Mouse (Mus musculus) bone marrow, adult 2 months (tissue): ENCODE measurements at regions not wholly inside any gene's neighbourhood (a gene's known extent, or its start where the extent isn't known, plus 50 kb on each side); places are given as distances from the start of the nearest gene placed in this dataset.
"Not testable (repeated sequence)": the region's sequence is repeated elsewhere in the genome, so short reads cannot be mapped to it uniquely, and the experiment has no call there.

Experiments used
- H3K27ac ChIP-seq: fragments of 200-500 bp; 2 replicates; pipeline ENCODE4 v1.5.1; 2012; ENCODE audit warnings: low read depth, mild to moderate bottlenecking, control low read depth, inconsistent platforms, low read length; ENCODE audit not compliant: control insufficient read depth, poor library complexity, insufficient read depth
- H3K4me1 ChIP-seq: fragments of 200-500 bp; 2 replicates; pipeline ENCODE4 v1.6.1; 2011; ENCODE audit warnings: low read length; ENCODE audit not compliant: control insufficient read depth, insufficient read depth
- H3K4me3 ChIP-seq: fragments of 200-500 bp; replicated peaks from 2 replicates; pipeline ENCODE3; 2011; ENCODE audit warnings: mild to moderate bottlenecking, low read depth, low read length, control low read depth; ENCODE audit not compliant: control insufficient read depth
- CTCF ChIP-seq: fragments of 200-500 bp; IDR thresholded peaks from 2 replicates; pipeline ENCODE4 v1.5.1; 2011; ENCODE audit warnings: low read length, control low read depth; ENCODE audit not compliant: control insufficient read depth, insufficient read depth
- POLR2A ChIP-seq: fragments of 200-500 bp; IDR thresholded peaks from 2 replicates; pipeline ENCODE4 v1.6.1; 2011; ENCODE audit warnings: low read depth, mild to moderate bottlenecking, control low read depth, low read length, borderline replicate concordance; ENCODE audit not compliant: control insufficient read depth
- WGBS: fragments of 180-500 bp; shearing (Covaris S2); methylation state at CpG from one replicate; pipeline ENCODE4 v1.1.7; 2018; 5-methylcytosine and 5-hydroxymethylcytosine counted together

DNA sequence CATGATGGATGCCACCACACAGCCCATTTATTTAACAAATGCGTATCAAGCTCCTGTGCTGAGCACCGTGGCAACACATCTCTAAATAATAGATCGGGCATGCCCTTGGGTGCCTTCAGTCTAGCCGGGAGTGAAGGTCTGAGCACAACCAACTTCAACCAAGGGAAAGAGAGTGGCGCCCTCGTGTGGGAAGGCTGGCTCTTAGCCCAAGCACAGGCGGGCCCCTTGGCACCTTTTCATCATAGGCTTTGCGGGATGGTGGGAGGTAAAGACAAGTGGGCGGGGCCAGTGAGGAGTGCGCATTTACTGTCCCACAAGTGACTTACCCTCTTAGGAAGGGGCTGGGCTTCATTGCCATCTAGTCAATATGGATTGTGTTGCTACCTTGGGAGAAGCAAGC, 231.6 kb upstream of the Lrfn2 start:
- 32% methylated on average over 10 of the region's 10 CpGs for WGBS
- no peak overlapping the region for H3K27ac ChIP-seq
- H3K4me3 ChIP-seq, result no peak overlapping the region
- H3K4me1 ChIP-seq, result no peaks in the 10 kb centered on the region
- TF ChIP-seq CTCF (no peak), POLR2A (no peak)

DNA sequence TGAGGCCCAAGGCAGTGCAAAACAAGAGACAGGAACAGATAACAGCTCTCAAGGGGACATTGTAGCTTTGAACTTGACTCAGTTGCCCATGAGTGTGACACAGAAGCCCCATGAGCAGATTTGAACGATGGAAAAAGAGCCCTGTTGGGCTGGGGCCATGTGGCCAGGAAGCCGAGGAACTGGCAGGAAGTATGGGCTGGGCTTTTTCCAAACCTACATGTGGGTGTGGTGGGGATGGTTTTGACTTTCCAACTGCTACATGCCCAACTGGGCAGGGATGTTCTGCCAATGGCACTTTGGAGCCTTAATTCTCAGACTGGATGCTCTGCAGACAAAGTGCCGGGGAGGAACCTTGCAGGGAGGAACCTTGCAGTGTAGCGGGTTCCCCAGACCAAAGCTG, 211.7 kb upstream of the Lrfn2 start:
- TF ChIP-seq POLR2A (no peak), CTCF (no peak)
- no peaks in the 10 kb centered on the region for H3K4me1 ChIP-seq
- H3K27ac ChIP-seq, result no peak overlapping the region
- H3K4me3 ChIP-seq, result no peak overlapping the region
- 50% methylated on average over 4 of the region's 4 CpGs for WGBS

DNA sequence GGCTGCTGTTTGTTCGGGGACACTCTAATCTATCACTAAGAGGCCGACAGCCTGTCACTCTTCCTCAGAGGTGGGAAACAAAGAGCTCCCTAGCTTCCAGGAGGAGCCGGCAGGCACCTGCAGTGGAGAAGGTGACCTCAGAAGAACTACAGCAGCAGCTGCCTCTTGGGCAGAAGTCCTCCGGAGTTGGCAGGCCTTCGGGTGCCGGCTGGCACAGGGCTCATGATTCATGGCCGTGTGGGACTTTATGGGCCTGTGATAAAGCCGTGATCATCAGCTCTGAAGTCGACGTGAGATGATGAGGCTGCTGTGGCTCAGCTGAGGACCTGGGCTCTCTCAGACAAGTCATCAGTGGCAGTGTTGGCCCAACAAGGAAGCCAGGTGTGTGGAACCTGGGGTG, 208.9 kb upstream of the Lrfn2 start:
- no peaks in the 10 kb centered on the region for H3K4me1 ChIP-seq
- H3K27ac ChIP-seq, result no peak overlapping the region
- H3K4me3 ChIP-seq, result no peak overlapping the region
- no peak for TF ChIP-seq POLR2A
- no peak for TF ChIP-seq CTCF
- 75% methylated on average over 10 of the region's 10 CpGs for WGBS

DNA sequence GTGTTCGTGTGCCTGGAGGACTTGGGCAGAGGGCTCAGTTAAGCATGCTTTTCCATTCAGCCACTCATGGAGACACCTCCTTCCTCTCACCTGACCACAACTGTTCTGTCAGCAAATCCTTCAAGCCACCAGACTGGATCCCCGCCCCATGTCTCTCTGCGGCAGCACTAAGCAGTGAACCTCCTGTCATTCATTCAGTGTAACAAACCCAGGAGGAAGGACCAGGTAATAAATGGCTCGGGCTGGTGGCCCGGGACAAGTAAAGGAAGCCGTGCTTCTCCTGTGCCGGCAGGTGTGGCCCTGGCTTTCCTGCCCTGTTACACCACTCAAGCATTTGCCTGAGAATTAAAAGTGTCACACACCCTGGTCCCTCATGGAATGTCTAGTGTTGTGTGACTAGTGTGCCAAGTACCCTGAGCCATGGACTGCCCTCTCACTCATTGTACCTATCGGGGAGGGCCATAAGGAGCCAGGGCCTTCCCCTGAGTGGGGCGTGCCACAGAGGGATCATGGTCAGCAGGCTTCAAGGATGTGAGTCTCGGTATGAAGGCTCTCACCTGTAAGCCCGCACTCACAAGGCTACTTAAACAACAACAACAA, 207.6 kb upstream of the Lrfn2 start:
- WGBS, result 70% methylated on average over 11 of the region's 11 CpGs
- no peak overlapping the region for H3K4me3 ChIP-seq

DNA sequence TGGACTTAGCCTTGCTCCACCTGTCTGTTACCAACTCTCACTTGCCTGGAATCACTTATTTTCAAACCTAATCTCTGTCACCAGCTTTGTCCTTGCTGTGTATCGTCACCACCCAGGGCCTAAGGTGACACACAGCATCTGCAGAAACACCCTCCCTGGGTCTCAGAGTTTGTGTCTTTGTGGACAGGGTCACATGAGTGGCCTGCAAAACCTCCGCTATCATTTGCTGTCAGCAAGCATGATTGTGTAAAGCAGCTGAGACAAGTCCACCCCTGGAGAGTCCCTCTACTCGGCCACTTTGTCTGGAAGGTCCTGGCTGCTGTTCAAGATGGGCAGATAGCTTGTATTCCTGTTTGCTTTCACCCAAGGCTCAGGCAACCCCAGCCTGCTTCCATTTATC, 205.7 kb upstream of the Lrfn2 start:
- no peak overlapping the region for H3K4me3 ChIP-seq
- 65% methylated on average over 3 of the region's 3 CpGs for WGBS
- TF ChIP-seq POLR2A (no peak), CTCF (no peak)
- no peak overlapping the region for H3K27ac ChIP-seq
- no peaks in the 10 kb centered on the region for H3K4me1 ChIP-seq

More for the DNA sequence above, 207.6 kb upstream of the Lrfn2 start:
- Histone ChIP-seq H3K27ac (no peak overlapping the region), H3K4me1 (no peaks in the 10 kb centered on the region)
- TF ChIP-seq POLR2A (no peak), CTCF (no peak)

DNA sequence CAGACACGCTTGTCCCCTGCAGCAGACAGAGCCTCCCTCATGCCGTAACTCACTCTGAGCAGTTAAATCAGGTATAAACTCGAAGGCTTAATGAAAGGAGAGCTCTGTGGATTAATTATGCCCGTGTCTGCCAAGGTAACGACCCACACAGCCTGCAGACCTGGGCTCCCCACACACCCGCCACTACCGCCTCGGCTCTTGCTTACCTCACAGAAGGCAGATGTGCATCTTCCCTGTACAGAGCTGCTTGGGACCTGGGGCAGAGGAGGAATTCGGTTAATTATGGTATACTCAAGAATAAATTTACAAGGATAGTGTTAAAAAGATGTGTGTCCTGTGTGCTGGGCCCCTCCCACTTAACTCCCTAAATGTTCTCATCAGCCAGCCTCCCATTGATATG, 198.4 kb upstream of the Lrfn2 start:
- Histone ChIP-seq H3K4me3 (no peak overlapping the region), H3K27ac (no peak overlapping the region), H3K4me1 (no peaks in the 10 kb centered on the region)
- 69% methylated on average over 9 of the region's 9 CpGs for WGBS
- TF ChIP-seq CTCF (no peak), POLR2A (no peak)

DNA sequence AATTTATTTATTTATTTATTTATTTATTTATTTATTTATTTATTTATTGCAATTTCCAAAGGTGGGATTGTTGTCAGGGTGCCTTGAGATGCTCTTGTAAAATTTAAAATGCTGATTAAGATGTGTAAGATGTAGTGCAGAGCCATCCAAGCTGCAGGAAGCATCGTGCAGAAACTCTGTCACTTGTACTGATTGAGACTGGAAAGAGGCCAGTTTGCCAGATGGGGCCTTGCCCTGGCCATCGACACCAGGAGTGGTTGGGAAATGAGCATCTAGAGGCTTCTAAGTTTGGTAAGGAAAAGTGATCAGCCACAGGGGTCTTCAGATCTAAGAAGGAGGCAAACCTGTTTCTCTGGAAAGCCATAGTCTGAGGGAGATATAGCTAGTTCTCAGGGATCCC, 195.0 kb upstream of the Lrfn2 start:
- not testable (repeated sequence) for H3K4me1 ChIP-seq, H3K4me3 ChIP-seq, H3K27ac ChIP-seq
- 72% methylated on average over 2 of the region's 2 CpGs for WGBS

DNA sequence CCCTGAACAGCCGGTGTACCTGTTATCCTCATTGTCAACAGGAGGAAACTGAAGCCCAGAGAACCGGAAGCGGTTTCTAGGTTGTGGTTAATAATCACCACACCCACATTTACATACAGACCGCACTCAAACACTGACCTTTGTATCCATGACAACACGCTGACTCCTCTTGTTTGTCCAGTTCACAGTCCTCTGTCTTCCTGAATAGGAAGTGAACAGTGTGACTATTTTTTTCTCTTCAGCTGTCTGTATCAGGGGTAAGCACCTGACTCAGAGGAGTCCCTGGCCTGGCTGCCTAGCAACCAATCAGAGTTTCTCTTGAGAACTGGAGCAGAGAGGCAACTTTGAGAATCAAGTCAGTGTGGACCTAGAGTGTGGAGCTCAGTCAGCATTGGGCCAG, 193.5 kb upstream of the Lrfn2 start:
- 20% methylated on average over 5 of the region's 5 CpGs for WGBS
- H3K27ac ChIP-seq, result no peak overlapping the region
- TF ChIP-seq CTCF (no peak), POLR2A (no peak)
- no peak overlapping the region for H3K4me3 ChIP-seq
- no peaks in the 10 kb centered on the region; the same call in 1 of the 2 replicates for H3K4me1 ChIP-seq

DNA sequence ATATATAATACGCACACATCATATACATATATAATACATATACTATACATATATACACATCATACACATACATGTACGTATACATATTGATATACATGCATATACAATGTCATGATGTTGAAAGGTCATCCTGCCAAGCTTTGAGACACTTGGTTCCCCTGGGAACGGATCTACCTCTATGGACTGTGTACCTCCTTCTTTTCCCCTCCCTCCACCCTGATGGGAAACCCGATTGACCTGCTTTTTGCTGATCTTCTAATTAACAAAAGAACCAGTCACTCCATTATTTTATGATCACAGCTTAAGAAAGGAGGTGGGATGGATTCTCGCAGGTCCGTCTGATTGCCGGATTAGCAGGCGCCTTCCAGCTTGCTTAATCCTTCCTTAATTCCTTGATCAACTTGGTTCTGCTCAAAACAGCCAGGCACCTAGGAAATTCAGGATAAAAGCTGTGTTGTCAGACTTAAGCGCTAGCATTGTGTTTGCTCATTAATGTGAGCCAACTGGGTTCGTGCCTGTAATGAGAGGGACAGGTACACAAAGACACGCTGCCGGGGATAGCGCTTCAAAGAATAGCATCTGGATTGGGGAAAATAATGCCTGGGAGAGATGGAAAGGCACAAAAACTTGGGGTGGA, 189.3 kb upstream of the Lrfn2 start:
- WGBS, result 89% methylated on average over 13 of the region's 13 CpGs
- TF ChIP-seq POLR2A (no peak), CTCF (no peak)
- H3K4me1 ChIP-seq, result no peaks in the 10 kb centered on the region; the same call in 1 of the 2 replicates

More for the DNA sequence above, 189.3 kb upstream of the Lrfn2 start:
- no peak overlapping the region for H3K27ac ChIP-seq
- no peak overlapping the region for H3K4me3 ChIP-seq
